Mouse (Mus musculus): ENCODE data around the gene Dmd.

GRCm38 (mm10) chrX:83686547-83686946 lies 737.9 kb downstream of the Dmd start:
- TF ChIP-seq CTCF (IDR thresholded peaks at IDR 0.05; ENCODE audit: insufficient read depth, low read depth, low read length) (no peak), POLR2A (IDR thresholded peaks at IDR 0.05; ENCODE audit: insufficient read depth, low read depth, low read length) (no peak)

All from olfactory bulb, adult 2 months (tissue).